Mouse (Mus musculus) activated CD4-positive, CD25-positive, alpha-beta regulatory T cell, adult 4 months (primary cell): ENCODE results near the gene Cth. TPM values are rescaled to one million over a fixed set of nuclear protein-coding genes. Genes with fewer than 3 reads are reported as not detected.
A peak's percentile ranks its signal among the peaks of the same experiment; 100 is the strongest.
"Not testable (repeated sequence)": the region's sequence is repeated elsewhere in the genome, so short reads cannot be mapped to it uniquely, and the experiment has no call there.

Source experiments
- ATAC-seq: one replicate; pipeline ENCODE4 v1.8.0; 2017
- polyA plus RNA-seq, 2 experiments: library from polyadenylated mRNA; unstranded; fragments of 100-300 nt; shearing (Covaris generic); gene quantifications; one replicate each; pipeline ENCODE4 v1.2.1; 2017

Cth gene
- under 1 TPM in 1 of 2 experiments, not detected in 1; 0.49 TPM for polyA plus RNA-seq

DNA sequence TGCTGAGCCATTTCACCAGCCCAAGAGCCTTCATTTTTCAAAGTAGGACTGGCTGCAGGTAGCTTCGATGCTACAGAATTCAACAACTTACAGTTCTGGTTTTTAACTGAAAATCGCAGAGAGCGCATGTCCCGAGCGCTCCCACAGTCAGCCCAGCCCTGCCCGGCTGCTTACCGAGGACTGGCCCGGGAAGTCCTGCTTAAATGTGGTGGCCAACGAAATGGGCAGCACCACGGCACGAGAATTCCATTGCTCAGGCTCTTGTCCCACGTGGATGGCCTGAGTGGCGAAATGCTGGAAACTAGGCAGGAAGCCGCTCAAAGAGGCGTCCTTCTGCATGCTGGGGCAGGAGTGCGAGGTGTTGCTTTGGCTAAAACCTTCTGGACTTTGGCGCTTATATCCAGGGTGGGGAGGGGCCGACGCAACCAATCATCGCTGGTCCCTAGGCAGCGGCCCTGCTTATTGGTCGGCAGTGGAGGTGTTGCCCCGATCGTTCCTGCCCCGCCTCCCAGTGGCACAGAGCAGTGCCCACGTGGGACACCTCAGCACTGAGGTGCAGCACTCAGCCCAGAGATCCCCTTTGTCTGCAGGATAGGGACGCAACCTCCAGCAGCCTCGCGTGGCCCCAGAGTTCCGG lies at the start of gene Cth:
Gene Cth (minus strand): TSS at position 386 of the 637 bp plus-strand sequence.
- peak; percentile 88 for ATAC-seq

DNA sequence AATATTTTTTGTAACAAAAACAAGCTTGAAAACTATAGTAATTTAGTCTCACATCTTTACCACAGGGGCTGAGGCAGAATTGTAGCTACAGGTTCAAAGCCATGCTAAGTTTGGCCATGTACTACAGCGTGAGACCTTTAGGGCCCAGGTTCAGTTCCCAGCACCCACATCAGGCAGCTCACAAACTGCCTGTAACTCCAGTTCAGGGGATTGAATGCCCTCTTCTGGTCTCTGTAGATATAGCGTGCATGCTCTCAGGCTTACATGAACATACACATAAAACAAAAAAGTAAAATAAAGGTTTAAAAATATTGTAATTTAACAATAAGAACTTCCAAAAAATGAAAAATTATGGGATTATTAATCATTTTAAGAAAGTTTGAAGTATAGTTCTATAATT lies 48.4 kb upstream of the Cth start:
- ATAC-seq = no peak

DNA sequence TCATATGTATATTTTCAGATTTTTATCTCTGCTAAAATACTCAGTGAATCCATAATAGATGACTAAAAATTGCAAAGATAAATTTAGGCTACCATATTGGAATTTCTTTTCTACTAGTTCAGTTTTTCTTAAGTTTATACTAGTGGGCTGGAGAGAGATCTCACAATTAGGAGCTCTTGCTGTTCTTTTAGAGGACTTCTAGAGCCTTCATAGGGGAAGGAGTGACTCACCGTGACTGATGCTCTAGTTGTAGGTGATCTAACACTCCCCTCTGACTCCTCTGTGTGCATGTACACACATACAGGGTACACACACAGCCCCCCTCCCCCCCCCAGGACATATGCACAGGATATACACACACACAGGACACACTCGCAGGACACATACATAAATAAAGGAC lies 46.3 kb upstream of the Cth start:
- no peak for ATAC-seq

- ATAC-seq = no peak
These were observed 32.4 kb upstream of the Cth start for GRCm38 (mm10) chr3:157957320-157957719.

DNA sequence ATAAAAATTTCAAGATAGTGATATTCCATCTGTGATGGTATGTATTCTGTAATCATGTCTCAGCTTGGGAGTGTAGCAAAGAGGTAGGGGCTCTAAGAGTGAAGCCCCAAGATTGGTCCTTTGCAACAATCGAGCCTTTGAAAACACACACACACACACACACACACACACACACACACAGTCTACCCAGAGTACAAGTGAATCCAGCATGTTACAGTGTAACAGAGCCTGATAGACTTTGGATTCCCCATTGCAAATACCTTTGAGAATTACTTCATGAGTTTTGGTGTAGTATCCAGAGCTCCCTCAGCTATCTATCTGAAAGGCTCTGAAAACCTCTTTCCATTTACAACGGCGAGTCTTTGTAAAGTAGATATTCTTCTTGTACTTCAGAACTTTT lies 31.3 kb upstream of the Cth start:
- no peak for ATAC-seq

DNA sequence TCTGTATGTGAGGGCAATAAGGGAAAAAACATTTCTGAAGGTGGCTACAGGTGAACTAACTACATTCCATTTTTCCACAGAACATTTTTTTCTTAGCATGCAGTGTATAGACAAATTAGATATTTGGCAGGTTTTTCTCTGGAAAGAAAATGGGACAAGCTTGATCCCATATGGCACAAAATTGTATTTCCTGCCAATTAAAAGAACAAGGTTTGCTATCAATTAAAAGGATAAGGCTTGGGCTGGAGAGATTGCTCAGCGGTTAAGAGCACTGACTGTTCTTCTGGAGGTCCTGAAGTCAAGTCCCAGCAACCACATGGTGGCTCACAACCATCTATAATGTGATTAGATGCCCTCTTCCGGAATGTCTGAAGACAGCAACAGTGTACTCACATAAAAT lies 30.6 kb upstream of the Cth start:
- no peak for ATAC-seq

DNA sequence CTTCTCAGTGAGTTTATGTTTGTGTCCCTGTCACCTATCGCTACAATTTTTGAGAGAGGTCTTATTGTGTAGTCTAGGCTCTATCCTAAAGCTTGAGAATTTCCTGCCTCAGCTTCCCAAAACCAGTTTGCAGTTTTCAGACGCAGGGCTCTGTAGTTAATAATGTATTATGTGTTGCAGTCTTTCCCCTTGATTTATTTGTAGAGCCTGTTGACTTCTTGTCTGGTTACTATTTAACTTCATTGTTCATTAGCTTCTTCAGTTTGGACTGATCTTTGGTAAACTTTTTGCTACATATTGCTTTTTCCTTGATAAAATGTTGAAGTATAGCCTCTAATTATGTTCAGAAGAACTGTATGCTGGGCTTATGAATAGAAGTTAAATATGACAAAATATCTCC lies 27.8 kb upstream of the Cth start:
- ATAC-seq = no peak

DNA sequence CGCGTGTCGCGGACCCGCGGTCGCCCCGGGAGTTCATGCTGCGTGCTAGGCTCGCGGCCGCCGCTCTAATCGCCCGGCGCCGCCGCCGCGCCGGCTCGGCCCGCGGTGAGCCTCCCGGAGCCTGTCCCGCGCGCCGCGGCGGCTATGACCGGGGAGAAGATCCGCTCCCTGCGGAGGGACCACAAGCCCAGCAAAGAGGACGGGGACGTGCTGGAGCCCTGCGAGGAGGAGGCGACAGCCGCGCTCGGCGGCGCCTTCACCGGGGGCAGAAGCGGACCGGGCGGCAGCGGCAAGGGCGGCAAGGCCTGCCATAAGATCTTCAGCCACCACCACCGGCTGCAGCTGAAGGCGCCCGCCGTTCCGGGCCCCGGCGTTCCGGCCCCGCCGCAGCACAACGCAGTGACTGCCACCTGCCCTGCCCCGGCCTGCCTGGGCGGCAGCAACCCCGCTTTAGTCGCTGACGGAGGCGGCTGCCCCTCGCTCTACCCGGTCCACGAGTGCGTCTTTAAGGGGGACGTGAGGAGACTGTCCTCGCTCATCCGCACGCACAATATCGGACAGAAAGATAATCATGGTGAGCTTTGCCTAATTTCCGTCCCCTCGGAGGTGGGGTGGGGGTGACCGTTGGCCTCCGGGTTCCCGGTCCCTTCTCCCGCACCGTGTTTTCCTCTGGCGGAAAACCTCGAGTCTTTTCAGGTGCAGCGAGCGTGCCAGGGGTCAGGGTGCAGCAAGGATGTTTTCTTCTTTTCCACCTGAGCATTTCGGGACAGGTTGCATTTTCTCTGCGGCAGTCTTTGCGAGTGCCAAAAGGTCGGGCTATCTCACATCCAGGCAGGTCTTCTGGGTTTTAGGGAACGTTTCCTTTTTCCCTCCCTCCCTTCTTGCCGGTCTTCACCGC lies 22.8 kb upstream of the Cth start:
- peak; percentile 37 for ATAC-seq

DNA sequence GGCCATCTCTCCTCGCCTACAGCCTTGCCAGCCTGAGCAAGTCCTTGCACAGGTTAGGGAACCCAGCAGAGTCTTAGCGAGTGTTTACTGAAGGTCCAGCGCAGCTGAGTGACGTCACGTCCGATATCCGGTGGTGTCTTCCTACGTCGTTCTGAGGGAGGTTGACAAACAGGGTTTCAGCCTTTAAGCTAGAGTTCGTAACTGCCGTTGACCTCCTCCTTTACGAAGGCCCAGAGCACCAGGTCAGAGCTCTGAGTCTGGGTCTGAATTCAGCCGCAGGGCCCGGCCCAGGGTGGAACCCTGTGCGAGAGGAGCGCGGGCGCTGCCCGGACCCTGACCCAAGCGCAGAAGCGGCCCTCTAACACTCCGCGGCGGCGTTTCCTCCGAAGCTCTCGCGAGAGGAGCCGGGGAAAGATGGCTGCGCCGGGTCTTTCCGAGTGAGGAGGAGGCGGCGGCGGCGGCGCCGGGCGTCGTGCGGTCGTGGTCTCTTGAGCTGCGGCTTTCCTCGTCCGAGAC lies 22.0 kb upstream of the Cth start, which contains the start of gene Ankrd13c:
Gene Ankrd13c (plus strand): TSS at position 397 of the 516 bp plus-strand sequence.
- ATAC-seq = peak; percentile 91

- ATAC-seq = peak; percentile 71
These were observed 13.7 kb upstream of the Cth start for GRCm38 (mm10) chr3:157938585-157938984.

DNA sequence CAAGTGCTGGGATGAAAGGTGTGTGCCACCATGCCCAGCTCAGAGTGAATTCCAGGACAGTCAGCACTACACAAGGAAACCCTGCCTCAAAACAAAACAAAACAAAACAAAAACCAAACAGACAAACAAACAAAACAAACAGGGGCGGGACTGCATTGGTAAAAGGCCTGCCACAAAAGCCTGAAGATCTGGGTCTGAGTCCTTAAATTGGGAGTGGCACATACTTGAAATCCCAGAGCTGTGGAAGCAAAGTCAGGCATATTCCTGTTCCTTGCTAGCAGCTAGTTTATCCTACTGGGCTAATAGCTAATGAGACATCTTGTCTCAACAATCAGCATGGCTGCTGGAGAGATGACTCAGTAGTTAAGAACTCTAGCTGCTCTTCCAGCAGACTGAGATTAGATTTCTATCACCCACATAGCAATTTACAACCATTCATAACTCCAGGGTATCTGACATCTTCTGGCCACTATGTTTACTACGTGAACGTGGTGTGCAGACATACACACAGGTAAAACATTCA lies 9.5 kb upstream of the Cth start:
- ATAC-seq = no peak

- ATAC-seq = not testable (repeated sequence)
These were observed 8.3 kb upstream of the Cth start for GRCm38 (mm10) chr3:157933223-157933622.

DNA sequence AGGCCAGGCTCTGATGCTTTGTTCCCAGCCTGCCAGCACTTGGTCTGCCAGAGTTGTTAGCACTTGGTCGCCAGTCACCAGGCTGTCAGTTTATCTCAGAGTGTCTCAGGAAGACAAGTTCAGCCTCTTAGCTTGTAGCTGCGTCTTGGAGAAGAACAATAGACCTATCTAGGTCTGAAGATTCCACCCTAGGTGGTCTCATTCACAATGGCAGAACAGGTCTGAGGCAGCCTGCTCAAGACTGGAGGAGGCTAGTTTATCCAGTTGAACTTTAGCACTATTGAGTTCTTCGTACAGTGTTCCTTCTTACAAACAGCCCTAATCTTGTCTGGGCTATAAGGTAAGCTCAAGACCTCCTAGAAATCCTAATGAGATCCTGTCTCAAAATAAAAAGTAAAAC lies 7.2 kb upstream of the Cth start:
- no peak for ATAC-seq

GRCm38 (mm10) chr3:157931592-157931991 lies 6.7 kb upstream of the Cth start:
- no peak for ATAC-seq

DNA sequence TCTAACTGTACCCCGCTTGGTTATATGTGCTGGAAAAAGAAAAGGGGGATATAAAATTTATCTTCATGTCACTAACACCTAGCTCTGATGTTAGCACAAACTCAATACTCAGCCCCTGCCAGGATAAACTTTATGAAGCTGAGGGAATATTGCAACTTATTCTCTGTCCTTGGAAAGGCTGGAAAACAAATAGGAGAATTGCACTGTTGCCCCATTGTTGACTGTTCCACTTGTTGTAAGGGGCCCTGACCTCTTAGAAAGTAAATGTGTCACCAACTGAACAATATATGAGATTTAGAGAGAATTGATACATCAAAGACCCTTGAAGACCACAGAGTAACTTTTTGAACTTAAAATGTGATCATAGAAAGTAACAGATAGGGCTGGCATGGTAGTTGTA lies 4.5 kb upstream of the Cth start:
- no peak for ATAC-seq

- no peak for ATAC-seq
These were observed 3.9 kb upstream of the Cth start for GRCm38 (mm10) chr3:157928731-157929130.

DNA sequence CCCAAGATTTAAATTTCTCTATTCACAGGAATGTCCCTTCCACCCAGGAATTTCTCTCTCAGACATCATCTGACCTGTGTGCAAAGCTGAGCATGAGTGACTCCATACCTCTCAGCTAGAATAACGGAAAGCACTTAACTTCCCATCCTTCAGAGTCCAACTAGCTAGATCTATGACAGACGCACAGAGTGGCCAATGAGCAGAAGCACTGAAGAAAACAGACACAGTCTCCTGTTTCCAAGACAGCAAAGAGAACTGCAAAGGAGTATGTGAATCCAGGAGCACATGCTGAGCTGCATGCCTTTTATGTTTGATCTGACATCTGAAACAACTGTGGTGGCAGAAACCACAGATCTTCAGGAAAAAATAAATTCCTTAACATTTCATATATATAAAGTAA lies 1.9 kb upstream of the Cth start:
- ATAC-seq = no peak

DNA sequence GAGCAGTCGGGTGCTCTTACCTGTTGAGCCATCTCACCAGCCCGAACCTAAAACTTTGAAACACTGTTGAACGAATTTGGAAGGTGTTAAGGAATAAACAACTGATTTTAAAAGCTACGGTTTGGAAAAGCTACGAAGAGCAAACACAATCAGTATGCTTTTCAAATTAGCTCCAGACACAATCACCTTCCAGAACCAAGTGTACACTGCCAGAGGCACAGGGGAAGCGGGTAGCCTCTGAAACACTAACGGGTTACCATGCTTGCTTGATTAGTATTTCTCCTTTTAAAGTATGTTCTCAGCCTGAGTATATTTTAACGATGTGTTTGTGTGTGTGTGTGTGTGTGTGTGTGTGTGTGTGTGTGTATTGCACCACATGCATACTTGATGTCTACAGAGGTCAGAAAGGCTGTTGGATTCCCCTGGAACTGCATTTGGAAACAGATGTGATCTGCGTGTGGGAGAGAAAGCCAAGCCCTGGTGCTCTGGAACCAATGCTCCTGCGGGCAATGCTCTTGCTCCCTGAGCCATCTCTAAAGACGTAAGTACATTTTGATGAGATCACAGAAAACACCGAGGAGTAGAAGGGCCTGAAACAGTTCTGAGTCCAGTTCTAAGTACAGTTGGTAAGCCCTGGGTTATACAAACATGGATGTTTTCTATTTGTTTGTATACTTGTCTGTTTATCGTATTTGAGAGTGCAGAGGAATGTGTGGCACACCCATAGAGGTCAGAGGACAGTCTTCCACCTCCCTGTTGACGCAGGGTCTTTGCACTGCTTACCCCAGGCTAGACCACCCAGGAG lies 1.0 kb upstream of the Cth start:
- ATAC-seq = no peak

- no peak for ATAC-seq
These were observed 1.5 kb downstream of the Cth start for GRCm38 (mm10) chr3:157923268-157923835.

GRCm38 (mm10) chr3:157921376-157921775 lies 3.5 kb downstream of the Cth start:
- ATAC-seq = no peak

DNA sequence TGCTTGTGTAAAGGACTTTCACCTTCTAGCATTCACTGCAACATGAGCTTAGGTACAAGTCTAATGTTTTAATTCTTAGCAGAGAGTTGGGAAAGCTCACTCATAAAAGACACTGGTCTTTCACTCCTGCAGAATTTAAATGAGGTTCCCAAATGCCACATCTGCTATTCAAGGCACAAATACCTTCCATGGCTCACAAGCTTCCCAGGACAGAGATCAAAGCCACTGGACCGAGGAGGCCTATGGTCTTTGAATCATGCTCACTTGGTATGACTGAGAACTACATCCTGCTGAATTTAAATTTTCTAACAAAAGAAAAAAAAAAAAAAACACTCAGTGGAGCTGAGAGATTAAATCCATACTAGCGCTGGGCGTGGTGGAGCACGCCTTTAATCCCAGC lies 8.5 kb downstream of the Cth start:
- ATAC-seq = no peak

DNA sequence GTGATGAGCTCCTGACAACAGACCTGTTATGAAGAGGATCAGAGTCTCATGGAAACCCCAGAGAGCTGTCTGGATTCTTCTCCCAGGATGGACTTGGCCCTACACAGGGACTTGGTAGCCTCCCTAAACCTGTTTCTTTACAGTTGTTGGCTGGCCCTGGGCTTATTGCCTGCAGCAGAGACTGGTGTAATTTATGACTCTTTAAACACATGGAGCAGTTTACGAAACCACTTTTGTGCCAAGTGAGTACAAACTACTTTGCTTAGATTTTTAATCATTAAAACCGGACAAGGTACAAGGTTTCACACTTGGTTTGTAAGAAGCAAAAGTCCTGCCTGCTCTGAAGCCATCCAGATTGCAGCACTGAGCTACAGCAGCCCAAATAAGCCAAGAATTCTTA lies 12.7 kb downstream of the Cth start:
- no peak for ATAC-seq
